Mouse (Mus musculus) olfactory bulb, adult 2 months (tissue): ENCODE measurements around the gene Kcnj6. TPM values are rescaled to one million over a fixed set of nuclear protein-coding genes. Genes with fewer than 3 reads are reported as not detected.

Source experiments
- H3K27ac ChIP-seq: fragments of 200-500 bp; 2 replicates; pipeline ENCODE4 v1.5.1; 2012; ENCODE audit warnings: low read depth, low read length; ENCODE audit not compliant: insufficient read depth
- H3K4me1 ChIP-seq: fragments of 200-500 bp; 2 replicates; pipeline ENCODE4 v1.6.1; 2012; ENCODE audit warnings: low read length; ENCODE audit not compliant: control insufficient read depth, insufficient read depth
- H3K4me3 ChIP-seq: fragments of 200-500 bp; 2 replicates; pipeline ENCODE4 v1.5.1; 2012; ENCODE audit warnings: mild to moderate bottlenecking, low read depth, low read length, moderate library complexity; ENCODE audit not compliant: insufficient read depth
- CTCF ChIP-seq: fragments of 200-500 bp; IDR thresholded peaks from 2 replicates; pipeline ENCODE4 v1.5.1; 2012; ENCODE audit warnings: low read depth, mild to moderate bottlenecking, low read length, moderate library complexity; ENCODE audit not compliant: insufficient read depth
- POLR2A ChIP-seq: fragments of 200-500 bp; IDR thresholded peaks from 2 replicates; pipeline ENCODE4 v1.6.1; 2012; ENCODE audit warnings: mild to moderate bottlenecking, low read depth, low read length, moderate library complexity; ENCODE audit not compliant: insufficient read depth
- WGBS: fragments of 180-500 bp; shearing (Covaris S2); methylation state at CpG from one replicate; pipeline ENCODE4 v1.1.7; 2018; 5-methylcytosine and 5-hydroxymethylcytosine counted together
- polyA plus RNA-seq: library from polyadenylated mRNA; stranded (reverse); fragments of >200 nt; gene quantifications from 2 replicates; pipeline ENCODE4 v1.2.4, GENCODE M21; 2012; ENCODE audit warnings: low replicate concordance; ENCODE audit not compliant: missing spikeins, insufficient read depth, insufficient read length

The Kcnj6 gene
- polyA plus RNA-seq, 1 experiment, result not detected

GRCm38 (mm10) chr16:94956410-94956809, 41.1 kb downstream of the Kcnj6 start:
- Histone ChIP-seq H3K4me3 (no peak overlapping the region), H3K4me1 (peaks cover 2% of the 10 kb centered on the region; the same call in 1 of the 2 replicates), H3K27ac (no peak overlapping the region)
- no peak for TF ChIP-seq POLR2A
- no peak for TF ChIP-seq CTCF
- 89% methylated on average over 6 of the region's 6 CpGs for WGBS

GRCm38 (mm10) chr16:94953294-94953693, 44.2 kb downstream of the Kcnj6 start:
- 84% methylated on average over 1 of the region's 1 CpGs for WGBS
- Histone ChIP-seq H3K4me3 (no peak overlapping the region), H3K27ac (no peak overlapping the region), H3K4me1 (0 out of 2 replicates have a peak, but pooled peaks cover 2% of the 10 kb centered on the region)
- TF ChIP-seq CTCF, result no peak
- TF ChIP-seq POLR2A, result no peak

- no peak overlapping the region for H3K27ac ChIP-seq
- H3K4me3 ChIP-seq, result no peak overlapping the region
- 79% methylated on average over 7 of the region's 7 CpGs for WGBS
- TF ChIP-seq POLR2A (no peak), CTCF (no peak)
- peaks cover 9% of the 10 kb centered on the region; the same call in 1 of the 2 replicates for H3K4me1 ChIP-seq
Measured at GRCm38 (mm10) chr16:94949172-94949571, 48.3 kb downstream of the Kcnj6 start.

- no peak for TF ChIP-seq POLR2A
- TF ChIP-seq CTCF, result no peak
- H3K4me3 ChIP-seq, result no peak overlapping the region
- no peak overlapping the region for H3K27ac ChIP-seq
- peaks cover 9% of the 10 kb centered on the region; the same call in 1 of the 2 replicates for H3K4me1 ChIP-seq
- 51% methylated on average over 5 of the region's 5 CpGs for WGBS
Measured at GRCm38 (mm10) chr16:94946848-94947247, 50.7 kb downstream of the Kcnj6 start.

GRCm38 (mm10) chr16:94932702-94933101, 64.8 kb downstream of the Kcnj6 start:
- Histone ChIP-seq H3K4me3 (no peak overlapping the region), H3K4me1 (peaks cover 26% of the 10 kb centered on the region), H3K27ac (peak overlapping the region; percentile 85)
- TF ChIP-seq POLR2A, result no peak
- TF ChIP-seq CTCF, result no peak
- WGBS, result 48% methylated on average over 8 of the region's 8 CpGs

GRCm38 (mm10) chr16:94931343-94932301, 65.9 kb downstream of the Kcnj6 start:
- TF ChIP-seq CTCF (no peak), POLR2A (no peak)
- Histone ChIP-seq H3K4me1 (peaks cover 23% of the 10 kb centered on the region), H3K27ac (peak overlapping the region; percentile 2; the same call in 1 of the 2 replicates), H3K4me3 (no peak overlapping the region)
- WGBS, result 14% methylated on average over 21 of the region's 21 CpGs

- 33% methylated on average over 6 of the region's 6 CpGs for WGBS
- no peak overlapping the region for H3K4me3 ChIP-seq
Measured at GRCm38 (mm10) chr16:94925364-94925763, 72.1 kb downstream of the Kcnj6 start.

GRCm38 (mm10) chr16:94919177-94919576, 78.3 kb downstream of the Kcnj6 start:
- no peak overlapping the region for H3K4me3 ChIP-seq
- 61% methylated on average over 5 of the region's 5 CpGs for WGBS
- TF ChIP-seq POLR2A, result no peak
- no peak for TF ChIP-seq CTCF
- peaks cover 2% of the 10 kb centered on the region; the same call in 1 of the 2 replicates for H3K4me1 ChIP-seq
- H3K27ac ChIP-seq, result no peak overlapping the region

More at GRCm38 (mm10) chr16:94925364-94925763, 72.1 kb downstream of the Kcnj6 start:
- TF ChIP-seq POLR2A (no peak), CTCF (no peak)
- peaks cover 6% of the 10 kb centered on the region; the same call in 1 of the 2 replicates for H3K4me1 ChIP-seq
- no peak overlapping the region for H3K27ac ChIP-seq

GRCm38 (mm10) chr16:94906026-94906425, 91.5 kb downstream of the Kcnj6 start:
- 59% methylated on average over 4 of the region's 4 CpGs for WGBS
- Histone ChIP-seq H3K4me3 (no peak overlapping the region), H3K27ac (no peak overlapping the region), H3K4me1 (peaks cover 7% of the 10 kb centered on the region; the same call in 1 of the 2 replicates)
- TF ChIP-seq POLR2A, result no peak
- no peak for TF ChIP-seq CTCF
